Mouse (Mus musculus): ENCODE data around the gene Mkrn1. TPM values are rescaled to one million over a fixed set of nuclear protein-coding genes. Genes with fewer than 3 reads are reported as not detected.
"Not testable (repeated sequence)": the region's sequence is repeated elsewhere in the genome, so short reads cannot be mapped to it uniquely, and the experiment has no call there.

The Mkrn1 gene
- polyA plus RNA-seq, 1 experiment, result 185 TPM

GRCm38 (mm10) chr6:39400343-39400742 lies 19.9 kb downstream of the Mkrn1 start:
- TF ChIP-seq POLR2A (IDR thresholded peaks at IDR 0.05; ENCODE audit: borderline replicate concordance, extremely low read depth, insufficient read depth, insufficient read length, poor library complexity, severe bottlenecking) (no peak), CTCF (IDR thresholded peaks at IDR 0.05; ENCODE audit: borderline replicate concordance, extremely low read depth, insufficient read depth, insufficient read length) (peak; percentile 61)
- no peak for DNase-seq (ENCODE audit: low read depth)

- DNase-seq (ENCODE audit: low read depth), result no peak
- no peak for TF ChIP-seq POLR2A (IDR thresholded peaks at IDR 0.05; ENCODE audit: borderline replicate concordance, extremely low read depth, insufficient read depth, insufficient read length, poor library complexity, severe bottlenecking)
- TF ChIP-seq CTCF (IDR thresholded peaks at IDR 0.05; ENCODE audit: borderline replicate concordance, extremely low read depth, insufficient read depth, insufficient read length), result no peak
Measured at GRCm38 (mm10) chr6:39398342-39398741, 21.9 kb downstream of the Mkrn1 start.

GRCm38 (mm10) chr6:39397046-39397445 lies 23.2 kb downstream of the Mkrn1 start:
- no peak for TF ChIP-seq POLR2A (IDR thresholded peaks at IDR 0.05; ENCODE audit: borderline replicate concordance, extremely low read depth, insufficient read depth, insufficient read length, poor library complexity, severe bottlenecking)
- TF ChIP-seq CTCF (IDR thresholded peaks at IDR 0.05; ENCODE audit: borderline replicate concordance, extremely low read depth, insufficient read depth, insufficient read length), result no peak
- DNase-seq (ENCODE audit: low read depth), result no peak

GRCm38 (mm10) chr6:39395916-39396315 lies 24.3 kb downstream of the Mkrn1 start:
- TF ChIP-seq POLR2A (IDR thresholded peaks at IDR 0.05; ENCODE audit: borderline replicate concordance, extremely low read depth, insufficient read depth, insufficient read length, poor library complexity, severe bottlenecking), result no peak
- TF ChIP-seq CTCF (IDR thresholded peaks at IDR 0.05; ENCODE audit: borderline replicate concordance, extremely low read depth, insufficient read depth, insufficient read length), result no peak
- no peak for DNase-seq (ENCODE audit: low read depth)

GRCm38 (mm10) chr6:39395471-39395870 lies 24.8 kb downstream of the Mkrn1 start:
- no peak for DNase-seq (ENCODE audit: low read depth)
- TF ChIP-seq CTCF (IDR thresholded peaks at IDR 0.05; ENCODE audit: borderline replicate concordance, extremely low read depth, insufficient read depth, insufficient read length) (no peak), POLR2A (IDR thresholded peaks at IDR 0.05; ENCODE audit: borderline replicate concordance, extremely low read depth, insufficient read depth, insufficient read length, poor library complexity, severe bottlenecking) (no peak)

- no peak for TF ChIP-seq POLR2A (IDR thresholded peaks at IDR 0.05; ENCODE audit: borderline replicate concordance, extremely low read depth, insufficient read depth, insufficient read length, poor library complexity, severe bottlenecking)
- no peak for TF ChIP-seq CTCF (IDR thresholded peaks at IDR 0.05; ENCODE audit: borderline replicate concordance, extremely low read depth, insufficient read depth, insufficient read length)
- DNase-seq (ENCODE audit: low read depth), result no peak
Measured at GRCm38 (mm10) chr6:39389988-39390387, 30.3 kb downstream of the Mkrn1 start.

GRCm38 (mm10) chr6:39381125-39381880 lies 39.0 kb downstream of the Mkrn1 start, which contains the start of gene Rab19:
Gene Rab19, plus strand, starts transcription at chr6:39381175.
- DNase-seq (ENCODE audit: low read depth), result no peak
- no peak for TF ChIP-seq POLR2A (IDR thresholded peaks at IDR 0.05; ENCODE audit: borderline replicate concordance, extremely low read depth, insufficient read depth, insufficient read length, poor library complexity, severe bottlenecking)
- TF ChIP-seq CTCF (IDR thresholded peaks at IDR 0.05; ENCODE audit: borderline replicate concordance, extremely low read depth, insufficient read depth, insufficient read length), result no peak

GRCm38 (mm10) chr6:39380276-39380675 lies 40.0 kb downstream of the Mkrn1 start:
- no peak for TF ChIP-seq CTCF (IDR thresholded peaks at IDR 0.05; ENCODE audit: borderline replicate concordance, extremely low read depth, insufficient read depth, insufficient read length)
- TF ChIP-seq POLR2A (IDR thresholded peaks at IDR 0.05; ENCODE audit: borderline replicate concordance, extremely low read depth, insufficient read depth, insufficient read length, poor library complexity, severe bottlenecking), result no peak
- no peak for DNase-seq (ENCODE audit: low read depth)

GRCm38 (mm10) chr6:39379749-39380148 lies 40.5 kb downstream of the Mkrn1 start:
- DNase-seq (ENCODE audit: low read depth), result no peak
- TF ChIP-seq POLR2A (IDR thresholded peaks at IDR 0.05; ENCODE audit: borderline replicate concordance, extremely low read depth, insufficient read depth, insufficient read length, poor library complexity, severe bottlenecking), result no peak
- no peak for TF ChIP-seq CTCF (IDR thresholded peaks at IDR 0.05; ENCODE audit: borderline replicate concordance, extremely low read depth, insufficient read depth, insufficient read length)

- DNase-seq (ENCODE audit: low read depth), result no peak
- TF ChIP-seq CTCF (IDR thresholded peaks at IDR 0.05; ENCODE audit: borderline replicate concordance, extremely low read depth, insufficient read depth, insufficient read length) (no peak), POLR2A (IDR thresholded peaks at IDR 0.05; ENCODE audit: borderline replicate concordance, extremely low read depth, insufficient read depth, insufficient read length, poor library complexity, severe bottlenecking) (no peak)
Measured at GRCm38 (mm10) chr6:39379224-39379623, 41.0 kb downstream of the Mkrn1 start.

GRCm38 (mm10) chr6:39378161-39378835 lies 42.0 kb downstream of the Mkrn1 start:
- not testable (repeated sequence) for DNase-seq (ENCODE audit: low read depth)

GRCm38 (mm10) chr6:39377311-39377827 lies 42.9 kb downstream of the Mkrn1 start, which contains the start of gene Slc37a3:
Gene Slc37a3, minus strand, starts transcription at chr6:39377675.
- DNase-seq (ENCODE audit: low read depth), result peak; percentile 92
- no peak for TF ChIP-seq CTCF (IDR thresholded peaks at IDR 0.05; ENCODE audit: borderline replicate concordance, extremely low read depth, insufficient read depth, insufficient read length)
- TF ChIP-seq POLR2A (IDR thresholded peaks at IDR 0.05; ENCODE audit: borderline replicate concordance, extremely low read depth, insufficient read depth, insufficient read length, poor library complexity, severe bottlenecking), result peak; percentile 89
